ENCODE assay signal across 27 mouse cellular contexts in genomic region chr2:131800126-131800894, GRCm38 (mm10). TPM values are rescaled to one million over a fixed set of nuclear protein-coding genes. Genes with fewer than 3 reads are reported as not detected.
DNase-seq lines count a peak whose midpoint lies in the region; ATAC-seq and TF ChIP-seq lines count a peak whose summit lies in the region.
"Had no signal": no experiment of that assay in that cellular context is flagged by ENCODE, and none has a peak within 500 bp of the region (broad histone marks: within the 10 kb centered on the region; RNA-seq: fewer than 3 reads in every experiment).

No protein-coding gene starts in this region.

- peak; percentile 83 for DNase-seq in liver, adult 2 months (ENCODE audit: extremely low read depth, low read depth, low spot score)
- no peak for DNase-seq in liver, embryonic 11.5 days (ENCODE audit: low spot score)
- DNase-seq in brain, adult 2 months (ENCODE audit: low read depth, low spot score): peak; percentile 56
- peak; percentile 59 for DNase-seq in retina, embryonic 14.5 days (ENCODE audit: low spot score)
- DNase-seq in left cerebral cortex, postnatal 36 days (ENCODE audit: low spot score in 2 of 2): no peak
- DNase-seq in urinary bladder, postnatal 36 days (ENCODE audit: low spot score in 2 of 2): no peak
- DNase-seq in layer of hippocampus, adult 18-20 months (ENCODE audit: low spot score in 2 of 2): no peak
- DNase-seq: adrenal gland, adult 8-10 months; adrenal gland, postnatal 14 days; B cell, adult 2 months; cerebellum, adult 11-12 months; cerebellum, adult 2 months; cerebellum, adult 9-10 months; cerebellum, postnatal 10 days; cerebellum, postnatal 25 days; forebrain, postnatal 0 days had no signal

- H3K4me2 ChIP-seq in liver, embryonic 11.5 days: no peak overlapping the region
- H3K4me2 ChIP-seq: embryonic facial prominence, embryonic 12.5 days; forebrain, embryonic 13.5 days; forebrain, embryonic 15.5 days had no signal

- H3K4me1 ChIP-seq in liver, adult 2 months (ENCODE audit: control insufficient read depth, insufficient read depth, low read length): peaks cover 4% of the 10 kb centered on the region
- no peaks in the 10 kb centered on the region for H3K4me1 ChIP-seq in liver, embryonic 11.5 days (replicated peaks; ENCODE audit: control insufficient read depth, insufficient read depth, low read length)
- H3K4me1 ChIP-seq: embryonic facial prominence, embryonic 10.5 days; embryonic facial prominence, embryonic 12.5 days; forebrain, embryonic 13.5 days; forebrain, embryonic 15.5 days had no signal

- WGBS in liver, adult 2 months: 75% methylated on average over 8 of the region's 8 CpGs
- 90% methylated on average over 8 of the region's 8 CpGs for WGBS in liver, embryonic 11.5 days

- TF ChIP-seq CTCF in liver, adult 2 months (IDR thresholded peaks at IDR 0.05; ENCODE audit: low read depth, low read length): no peak

- H3K4me3 ChIP-seq in liver, adult 2 months (ENCODE audit: insufficient read depth, low read depth, low read length): no peak overlapping the region
- no peak overlapping the region for H3K4me3 ChIP-seq in liver, embryonic 11.5 days (ENCODE audit: low read depth, low read length)
- H3K4me3 ChIP-seq: embryonic facial prominence, embryonic 10.5 days; embryonic facial prominence, embryonic 12.5 days; forebrain, embryonic 13.5 days; forebrain, embryonic 15.5 days had no signal

- ATAC-seq in liver, embryonic 11.5 days (replicated peaks; ENCODE audit: low FRiP score): no peak
- ATAC-seq: CD4-positive, CD25-positive, alpha-beta regulatory T cell, adult 4 months; forebrain, embryonic 13.5 days; forebrain, embryonic 15.5 days had no signal

- no peak for TF ChIP-seq POLR2A in liver, adult 2 months (IDR thresholded peaks at IDR 0.05; ENCODE audit: extremely low read depth, insufficient read depth, low read length)

- no peak overlapping the region for H3K27ac ChIP-seq in liver, adult 2 months (replicated peaks; ENCODE audit: insufficient read depth, low read depth, low read length)
- no peak overlapping the region for H3K27ac ChIP-seq in liver, embryonic 11.5 days (ENCODE audit: low read depth, low read length)
- H3K27ac ChIP-seq: embryonic facial prominence, embryonic 10.5 days; embryonic facial prominence, embryonic 12.5 days; forebrain, embryonic 13.5 days; forebrain, embryonic 15.5 days had no signal

- no peaks in the 10 kb centered on the region for H3K79me2 ChIP-seq in liver, adult 2 months (ENCODE audit: control insufficient read depth, insufficient read depth, low read length)

- intact Hi-C loops in left cerebral cortex, postnatal 36 days (cut with DNase I): no loop called here

- no peaks in the 10 kb centered on the region for H3K27me3 ChIP-seq in liver, adult 2 months (ENCODE audit: control insufficient read depth, insufficient read depth, low read length)
- H3K27me3 ChIP-seq in liver, embryonic 11.5 days (replicated peaks; ENCODE audit: control insufficient read depth, insufficient read depth, low read length): no peaks in the 10 kb centered on the region
- H3K27me3 ChIP-seq: embryonic facial prominence, embryonic 12.5 days; forebrain, embryonic 13.5 days; forebrain, embryonic 15.5 days had no signal

- H3K9me3 ChIP-seq in liver, embryonic 11.5 days (ENCODE audit: control insufficient read depth, low read length): no peaks in the 10 kb centered on the region
- H3K9me3 ChIP-seq: embryonic facial prominence, embryonic 10.5 days; embryonic facial prominence, embryonic 12.5 days; forebrain, embryonic 13.5 days; forebrain, embryonic 15.5 days; G1E had no signal

- no peak overlapping the region for H3K9ac ChIP-seq in liver, adult 2 months (ENCODE audit: low read depth, low read length)
- H3K9ac ChIP-seq in liver, embryonic 11.5 days (ENCODE audit: low read depth, low read length): no peak overlapping the region
- H3K9ac ChIP-seq: embryonic facial prominence, embryonic 12.5 days; forebrain, embryonic 13.5 days; forebrain, embryonic 15.5 days; forebrain, postnatal 0 days had no signal

- no peaks in the 10 kb centered on the region for H3K36me3 ChIP-seq in liver, adult 2 months (ENCODE audit: control insufficient read depth, insufficient read depth, low read length)
- H3K36me3 ChIP-seq in liver, embryonic 11.5 days (ENCODE audit: control insufficient read depth, insufficient read depth, low read length): no peaks in the 10 kb centered on the region
- H3K36me3 ChIP-seq: embryonic facial prominence, embryonic 10.5 days; embryonic facial prominence, embryonic 12.5 days; forebrain, embryonic 15.5 days; G1E had no signal

RNA-seq across cellular contexts. Expression of gene Erv3, which starts 59.2 kb away (rescaled TPM):
- not detected in 2 replicates for total RNA-seq in liver, adult 2 months (2014; rRNA removed)
- polyA plus RNA-seq in liver, adult 2 months (2012; rRNA removed): not detected in 2 replicates
- polyA plus RNA-seq in liver, embryonic 11.5 days (2014; fragmentation: Nextera tagmentation; extraction: Ambion mirVana): not detected in 2 replicates
- total RNA-seq in left cerebral cortex, postnatal 36 days (2021): under 1 TPM; 0.15 to 0.23 TPM
- total RNA-seq in layer of hippocampus, adult 18-20 months (2021): under 1 TPM; 0.18 to 0.20 TPM
- total RNA-seq: adrenal gland, adult 18-20 months; adrenal gland, adult 8-10 months; adrenal gland, postnatal 14 days; adrenal gland, postnatal 36 days; CH12.LX; forebrain, postnatal 0 days had no signal
- polyA plus RNA-seq: CD4-positive, CD25-positive, alpha-beta regulatory T cell, adult 4 months; embryonic facial prominence, embryonic 10.5 days; embryonic facial prominence, embryonic 12.5 days; embryonic facial prominence, embryonic 14.5 days; forebrain, embryonic 11.5 days; forebrain, embryonic 13.5 days; forebrain, embryonic 15.5 days had no signal

Comparison
In these comparisons a context has a peak if more than half of its experiments do, and no peak if none do; other contexts are left out.
1. DNase-seq: peak in liver, adult 2 months (single experiment), brain, adult 2 months (single experiment) and retina, embryonic 14.5 days (single experiment); none in liver, embryonic 11.5 days (single experiment), left cerebral cortex, postnatal 36 days (0 of 2), urinary bladder, postnatal 36 days (0 of 2) and layer of hippocampus, adult 18-20 months (0 of 2).